Mouse (Mus musculus) left cerebral cortex, adult 9 months (tissue): ENCODE measurements around the gene Tas2r108.

Experiments
- DNase-seq, 2 experiments: peaks; one replicate each; pipeline ENCODE4 v3.0.0; 2022; ENCODE audit warnings: low spot score in 2 of 2

Tas2r108 gene

GRCm38 (mm10) chr6:40493229-40493628 lies at the start of gene Tas2r108:
TSS of gene Tas2r108 (plus strand) at chr6:40493529.
- no peak for DNase-seq

GRCm38 (mm10) chr6:40448626-40449025 lies 44.7 kb upstream of the Tas2r108 start:
- DNase-seq, result no peak

GRCm38 (mm10) chr6:40454436-40455041 lies 38.8 kb upstream of the Tas2r108 start:
- no peak for DNase-seq

- no peak for DNase-seq
Measured at GRCm38 (mm10) chr6:40465710-40466109, 27.6 kb upstream of the Tas2r108 start.

DNA sequence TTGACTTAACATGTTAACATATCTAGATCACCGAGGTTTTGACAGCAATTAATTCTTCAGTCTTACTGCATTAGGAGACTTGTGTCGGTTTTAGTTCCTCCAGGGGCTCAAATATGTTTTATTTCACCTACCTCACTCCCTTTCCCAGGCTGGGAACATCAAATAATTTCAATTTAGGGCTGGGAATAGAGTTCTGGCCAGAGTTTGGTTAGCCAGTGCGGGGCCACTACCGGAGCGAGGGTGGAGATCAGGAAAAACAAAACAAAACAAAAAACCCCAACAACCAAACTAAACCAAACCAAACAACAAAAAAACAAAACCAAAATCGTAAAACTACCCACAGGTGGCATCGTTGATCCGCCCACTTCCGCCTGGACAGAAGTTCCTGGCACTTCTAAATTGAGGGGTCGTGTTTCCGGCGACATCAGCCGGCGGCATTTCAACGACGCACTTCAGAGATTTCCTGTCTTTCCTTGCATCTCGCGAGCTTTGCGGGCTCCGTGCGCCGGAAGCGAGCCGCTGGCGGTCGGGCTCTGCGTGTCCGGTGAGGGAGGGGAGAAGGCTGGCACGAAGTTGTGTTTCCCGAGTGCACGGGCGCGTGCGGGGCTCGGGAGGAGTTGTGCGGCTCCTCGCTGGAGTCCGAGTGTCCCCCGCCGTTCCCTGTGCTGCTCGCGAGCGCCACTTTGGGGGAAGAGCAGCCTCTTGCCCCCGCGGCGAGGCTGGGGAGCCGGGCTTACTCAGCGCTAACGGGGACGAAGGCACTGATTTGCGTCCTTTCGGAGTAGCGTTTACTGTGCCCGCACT lies 22.2 kb upstream of the Tas2r108 start, which contains the start of gene Ssbp1:
Gene Ssbp1, plus strand, starts transcription at position 437 of the 804 bp plus-strand sequence.
- peak; percentile 67 to 92 for DNase-seq

- DNase-seq, result no peak
Measured at GRCm38 (mm10) chr6:40471720-40472010, 21.7 kb upstream of the Tas2r108 start.

DNA sequence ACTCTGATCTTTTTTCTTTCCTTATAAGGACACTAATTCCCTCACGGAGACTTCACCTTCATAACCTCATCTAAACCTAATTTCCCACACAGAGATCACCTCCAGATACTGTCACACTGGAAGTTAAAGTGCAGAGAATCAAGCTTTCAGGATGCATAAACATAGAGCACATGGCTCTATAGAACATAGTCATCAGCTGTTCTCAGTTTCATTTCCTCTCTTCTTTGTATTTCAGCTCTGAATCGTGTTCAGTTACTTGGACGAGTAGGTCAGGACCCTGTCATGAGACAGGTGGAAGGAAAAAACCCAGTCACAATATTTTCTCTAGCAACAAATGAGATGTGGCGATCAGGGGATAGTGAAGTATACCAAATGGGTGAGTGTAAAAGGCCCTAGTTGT lies 17.2 kb upstream of the Tas2r108 start:
- no peak for DNase-seq

GRCm38 (mm10) chr6:40479705-40480104 lies 13.6 kb upstream of the Tas2r108 start:
- no peak for DNase-seq

- DNase-seq, result no peak
Measured at GRCm38 (mm10) chr6:40482318-40482717, 11.0 kb upstream of the Tas2r108 start.

DNA sequence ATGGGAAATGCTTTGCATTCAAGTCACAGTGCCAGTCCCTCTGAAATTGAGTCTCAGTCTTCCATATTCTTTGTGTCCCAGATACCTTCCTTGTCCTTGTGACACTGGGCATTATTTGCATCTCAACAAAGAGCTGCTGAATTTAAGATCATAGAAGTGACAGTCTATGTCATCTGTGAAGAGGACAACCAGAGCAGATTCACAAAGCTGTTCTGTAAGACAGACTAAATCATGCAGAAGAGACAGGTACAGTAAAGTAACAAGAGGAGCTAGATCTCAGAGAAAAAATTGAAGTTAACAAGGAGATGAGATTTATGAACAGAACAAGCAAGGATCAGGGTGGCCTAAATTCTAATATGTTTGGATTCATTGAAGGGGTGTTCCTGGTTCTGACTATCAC lies 2.4 kb upstream of the Tas2r108 start, which contains the start of gene Tas2r137:
Gene Tas2r137, plus strand, starts transcription at position 301 of the 400 bp plus-strand sequence.
- no peak for DNase-seq

DNA sequence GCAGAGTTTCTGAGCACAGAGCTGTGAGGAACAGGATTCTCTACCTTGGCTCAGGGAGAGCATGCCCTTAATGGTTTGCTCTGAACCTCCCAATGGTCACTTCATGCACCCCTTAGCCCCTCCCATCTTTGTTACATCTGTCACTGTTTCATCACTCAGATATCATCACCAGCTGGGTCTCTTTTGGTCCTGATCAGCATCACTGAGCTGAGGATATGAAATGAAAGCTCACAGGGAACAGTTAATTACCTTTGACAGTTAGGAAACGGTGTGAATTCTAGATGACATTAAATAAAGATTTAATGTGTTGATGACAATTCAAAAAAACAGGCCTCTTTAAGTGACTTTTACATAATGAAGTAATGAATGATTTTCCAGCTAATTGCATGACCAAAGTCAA lies 26.1 kb downstream of the Tas2r108 start, which contains the start of gene Prss37:
Gene Prss37, minus strand, starts transcription at position 101 of the 400 bp plus-strand sequence.
- no peak for DNase-seq
